Mouse (Mus musculus) embryonic stem cell, embryonic (primary cell): ENCODE data around the gene Serac1.

Experiments
- CTCF ChIA-PET, 4 experiments: fragments of 300-600 bp in 2 of 4; fragments of 350-600 bp in 2 of 4; sonication (Branson Sonifier 250); formaldehyde crosslinking; loops; one replicate each; lab custom pipeline; 2022; ENCODE audit warnings: inconsistent platforms in 2 of 4; lab: Charles Lee
- POLR2A ChIA-PET, 4 experiments: fragments of 300-600 bp in 2 of 4; fragments of 350-600 bp in 2 of 4; sonication (Branson Sonifier 250); formaldehyde crosslinking; loops; one replicate each; lab custom pipeline; 2022; ENCODE audit warnings: antibody characterized with exemption in 4 of 4, inconsistent platforms in 1 of 4; lab: Charles Lee

Gene Serac1

DNA sequence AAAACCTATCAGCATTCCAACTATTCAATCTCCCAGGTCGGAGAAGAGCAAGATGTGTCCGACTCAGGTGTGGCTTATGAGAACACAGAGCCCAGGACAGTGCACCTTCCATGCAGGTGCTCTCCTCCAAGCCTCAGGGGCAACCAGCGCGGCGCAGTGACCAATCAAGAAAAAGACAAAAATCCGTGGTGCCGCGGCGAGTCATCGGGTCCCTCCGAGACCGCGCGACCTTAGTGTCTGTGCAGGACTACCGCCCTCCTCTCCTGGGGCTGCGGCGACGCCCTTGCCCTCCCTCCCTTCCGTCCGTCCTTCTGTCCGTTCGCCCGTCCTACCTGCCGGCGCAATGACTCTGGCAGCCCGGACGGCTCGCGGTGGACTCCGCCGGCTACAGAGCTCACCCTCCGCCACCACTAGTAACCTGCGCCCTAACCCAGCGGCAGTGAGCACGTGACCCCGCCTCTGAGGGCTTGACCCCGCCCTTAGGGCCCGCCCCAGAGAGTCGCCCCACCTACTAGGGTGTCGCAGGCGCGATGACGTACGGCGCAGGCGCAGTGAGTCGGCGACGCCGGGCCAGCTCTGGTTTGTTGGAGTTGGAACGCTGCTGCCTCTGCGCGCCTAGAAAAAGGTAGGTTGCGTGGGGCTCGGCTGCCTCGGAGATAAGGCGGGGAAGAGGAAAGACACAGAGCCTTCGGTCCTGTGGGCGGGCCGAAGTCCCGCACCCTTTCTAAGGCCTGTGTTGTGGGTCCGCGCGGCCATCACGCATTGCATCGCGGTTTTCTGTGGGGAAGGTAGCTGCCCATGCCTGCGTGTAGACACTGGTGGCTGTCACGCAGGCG, at the start of gene Serac1, which contains the start of gene Gtf2h5:
Gene Serac1 (minus strand): TSS at position 455 of the 836 bp plus-strand sequence.
Gene Gtf2h5 (plus strand): TSS at position 500 of the 836 bp plus-strand sequence.
- CTCF ChIA-PET = interaction anchor here in 2 of 4 experiments (0.8 to 2.0 kb wide), 7 partner anchors 12 to 650 kb away, joined by 3 to 20 read pairs (median 3); no protein-coding TSS in a partner anchor

DNA sequence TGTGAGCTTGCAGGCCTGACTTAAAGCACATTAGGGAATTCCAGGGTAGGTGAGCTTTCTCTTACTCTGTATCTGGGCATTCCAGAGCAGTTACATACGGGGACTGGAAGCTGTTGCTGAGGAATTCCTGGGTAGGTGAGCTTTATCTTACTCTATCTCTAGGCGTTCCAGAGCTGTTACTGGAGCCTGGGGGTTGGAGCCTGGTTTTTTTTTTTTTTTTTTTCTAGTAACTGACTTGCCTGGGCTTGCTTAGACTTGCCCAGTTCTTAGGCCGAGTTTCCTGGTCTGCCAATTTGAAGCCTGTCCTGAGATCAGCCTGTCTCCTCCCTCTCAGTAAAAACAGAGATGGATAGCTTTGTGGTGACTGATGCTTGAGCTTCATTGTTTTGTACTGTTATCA, 48.5 kb upstream of the Serac1 start:
- CTCF ChIA-PET = no interaction called here
- POLR2A ChIA-PET = interaction anchor here (0.6 to 2.8 kb wide), 26 partner anchors 8 to 1770 kb away, joined by 3 to 16 read pairs (median 3); partner anchors contain the start of genes Gtf2h5 (in 2 of the 4), Serac1 (in 2 of the 4) and Tulp4 (in 2 of the 4)

More for the DNA sequence above, at the start of gene Serac1, which contains the start of gene Gtf2h5:
- POLR2A ChIA-PET = interaction anchor here (0.6 to 6.1 kb wide), 66 partner anchors 9 to 1826 kb away, joined by 3 to 93 read pairs (median 4); partner anchors contain the start of genes Tulp4 (in 3 of the 4), Rps6ka2 (in 1 of the 4) and Tmem242 (in 1 of the 4)

DNA sequence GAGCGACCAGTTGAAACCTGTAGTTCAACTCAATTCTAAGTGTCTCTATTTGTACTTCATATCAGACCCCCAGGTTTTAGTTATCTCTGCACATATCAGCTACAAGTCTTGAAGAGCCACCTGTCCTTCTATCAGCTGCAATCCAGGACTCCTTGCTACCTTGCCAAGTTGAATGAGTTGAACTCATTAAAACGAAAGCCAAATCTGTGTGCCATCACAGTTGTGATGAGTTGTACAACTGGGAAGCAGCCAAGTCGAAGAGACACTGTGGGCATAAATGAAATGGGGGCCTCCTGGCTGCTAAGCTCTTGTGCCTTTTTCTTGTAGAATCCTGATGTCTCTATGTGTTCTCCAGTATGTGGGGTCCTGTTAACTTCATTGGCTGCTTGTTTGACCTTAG, 45.9 kb upstream of the Serac1 start:
- POLR2A ChIA-PET = interaction anchor here in 1 of 4 experiments (0.7 to 1.6 kb wide), 2 partner anchors 15 to 29 kb away, joined by 3 to 4 read pairs; no protein-coding TSS in a partner anchor
- CTCF ChIA-PET = no interaction called here

GRCm38 (mm10) chr17:6123776-6124175, 44.2 kb upstream of the Serac1 start:
- ChIA-PET POLR2A (no interaction called here), CTCF (no interaction called here)

- CTCF ChIA-PET = no interaction called here
- POLR2A ChIA-PET = interaction anchor here in 1 of 4 experiments (1.1 to 1.2 kb wide), 2 partner anchors 27 to 44 kb away, joined by 3 read pairs; no protein-coding TSS in a partner anchor
These were observed 39.3 kb upstream of the Serac1 start for GRCm38 (mm10) chr17:6118861-6119260.

DNA sequence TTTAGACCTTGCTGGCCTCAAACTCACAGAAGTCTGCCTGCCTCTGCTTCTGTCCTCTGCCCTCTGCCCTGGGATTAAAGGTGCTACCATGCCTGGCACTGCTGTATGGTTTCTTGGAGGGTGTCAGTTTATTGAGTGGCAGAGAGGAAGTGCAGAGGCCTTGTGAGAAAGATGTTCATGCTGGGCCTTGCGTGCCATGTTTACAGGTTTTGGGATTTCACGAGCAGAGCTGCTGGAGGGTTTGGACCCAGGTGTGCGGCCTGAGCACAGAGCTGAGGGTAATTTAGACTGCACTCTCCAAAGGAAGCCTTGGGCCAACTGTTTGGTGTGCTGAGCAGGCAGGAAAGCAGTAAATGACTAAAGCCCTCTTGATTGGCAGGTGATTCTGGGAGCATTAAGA, 38.4 kb upstream of the Serac1 start:
- ChIA-PET CTCF (no interaction called here), POLR2A (no interaction called here)

GRCm38 (mm10) chr17:6117148-6117725, 37.7 kb upstream of the Serac1 start:
- POLR2A ChIA-PET = no interaction called here
- CTCF ChIA-PET = no interaction called here

DNA sequence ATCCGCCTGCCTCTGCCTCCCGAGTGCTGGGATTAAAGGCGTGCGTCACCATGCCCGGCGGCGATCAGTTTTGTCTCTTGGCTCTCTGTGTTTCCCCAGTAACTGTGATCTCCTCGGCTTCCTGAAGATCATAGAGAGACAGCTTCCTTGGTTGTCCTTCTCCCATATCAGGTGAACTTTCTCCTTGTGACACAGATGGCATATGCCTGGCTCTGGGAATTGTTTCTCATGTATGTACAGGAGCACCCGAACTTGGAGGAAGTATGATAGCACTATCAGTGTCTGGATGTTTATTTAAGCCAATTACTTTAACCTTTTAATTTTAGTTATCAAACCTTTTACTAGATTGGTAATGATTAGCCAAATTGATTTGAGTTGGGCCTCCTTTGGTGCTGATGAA, 35.5 kb upstream of the Serac1 start:
- POLR2A ChIA-PET = interaction anchor here in 1 of 4 experiments (0.9 kb wide), 1 partner anchor 12 kb away, joined by 3 read pairs; no protein-coding TSS in a partner anchor
- CTCF ChIA-PET = no interaction called here

- POLR2A ChIA-PET = no interaction called here
- CTCF ChIA-PET = no interaction called here
These were observed 34.1 kb upstream of the Serac1 start for GRCm38 (mm10) chr17:6113653-6114052.

- ChIA-PET CTCF (interaction anchor here in 1 of 4 experiments (0.6 kb wide), 2 partner anchors 23 to 105 kb away, joined by 4 read pairs; no protein-coding TSS in a partner anchor), POLR2A (interaction anchor here in 3 of 4 experiments (0.6 to 1.8 kb wide), 6 partner anchors 15 to 906 kb away, joined by 3 read pairs; no protein-coding TSS in a partner anchor)
These were observed 31.4 kb upstream of the Serac1 start for GRCm38 (mm10) chr17:6110956-6111355.

DNA sequence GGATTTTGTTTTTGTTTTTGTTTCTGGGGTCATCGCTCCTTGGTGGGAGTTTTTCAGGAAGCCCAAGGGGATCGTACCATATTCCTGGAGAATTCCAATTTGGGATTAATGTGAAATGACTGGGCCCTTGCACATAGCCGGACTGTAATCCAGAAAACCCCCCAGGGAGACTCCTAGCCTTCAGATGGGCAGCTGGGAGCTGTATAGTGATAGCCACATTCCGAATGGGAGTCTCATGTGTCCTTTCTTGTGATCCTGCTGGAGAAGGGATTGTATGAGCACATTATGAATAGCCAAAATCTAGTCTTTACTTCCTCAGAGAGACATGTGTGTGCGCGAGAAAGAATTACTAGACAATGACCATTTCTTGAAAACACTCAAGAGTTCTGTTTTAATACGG, 28.6 kb upstream of the Serac1 start:
- ChIA-PET POLR2A (interaction anchor here in 3 of 4 experiments (0.8 to 4.3 kb wide), 6 partner anchors 14 to 29 kb away, joined by 3 to 16 read pairs (median 9); partner anchors contain the start of genes Gtf2h5 (in 3 of the 3) and Serac1 (in 3 of the 3)), CTCF (no interaction called here)

GRCm38 (mm10) chr17:6107015-6107601, 27.6 kb upstream of the Serac1 start:
- POLR2A ChIA-PET = interaction anchor here (0.6 to 4.3 kb wide), 17 partner anchors 15 to 890 kb away, joined by 3 to 16 read pairs (median 3); partner anchors contain the start of genes Gtf2h5 (in 3 of the 4) and Serac1 (in 3 of the 4)
- CTCF ChIA-PET = interaction anchor here in 1 of 4 experiments (0.6 kb wide), 1 partner anchor 52 kb away, joined by 4 read pairs; no protein-coding TSS in a partner anchor

DNA sequence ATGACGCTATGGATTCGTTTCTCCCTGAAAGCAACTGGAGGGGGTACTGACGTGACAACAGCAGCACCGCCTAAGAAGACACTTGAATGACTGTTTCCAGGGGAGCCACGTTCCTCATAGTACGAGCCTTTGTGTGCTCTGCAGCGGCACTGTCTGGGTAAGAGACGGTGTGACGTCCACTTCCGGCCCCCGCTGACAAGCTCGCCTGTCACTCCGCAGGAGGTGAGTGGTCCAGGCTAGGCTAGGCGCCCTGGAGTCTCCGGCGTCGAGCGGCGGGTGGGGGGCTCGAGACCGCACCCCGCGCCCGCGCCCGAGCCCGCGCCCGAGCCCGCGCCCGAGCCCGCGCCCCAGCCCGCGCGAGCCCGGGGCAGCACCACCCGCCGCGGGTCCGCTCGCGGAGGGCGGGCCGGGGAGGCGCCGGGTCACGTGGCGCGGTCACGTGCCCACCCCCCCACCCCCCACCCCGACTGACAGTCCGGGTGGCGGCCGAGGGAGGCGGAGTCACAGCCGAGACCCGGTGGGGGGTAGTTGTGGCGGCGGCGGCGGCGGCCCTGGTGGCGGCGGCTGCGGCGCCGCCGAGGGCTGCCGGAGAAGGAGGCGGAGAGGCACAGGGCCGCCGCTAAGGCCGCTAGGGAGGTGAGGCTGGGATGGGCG, 26.9 kb upstream of the Serac1 start, which contains the start of gene Tulp4:
Gene Tulp4 (plus strand): TSS at position 77 of the 654 bp plus-strand sequence.
- ChIA-PET CTCF (interaction anchor here in 2 of 4 experiments (0.6 kb wide), 2 partner anchors 51 to 208 kb away, joined by 3 to 4 read pairs; no protein-coding TSS in a partner anchor), POLR2A (interaction anchor here in 3 of 4 experiments (0.6 to 4.3 kb wide), 15 partner anchors 15 to 889 kb away, joined by 3 to 16 read pairs (median 4); partner anchors contain the start of genes Gtf2h5 (in 3 of the 3) and Serac1 (in 3 of the 3))

- ChIA-PET CTCF (no interaction called here), POLR2A (interaction anchor here in 1 of 4 experiments (0.6 to 1.1 kb wide), 3 partner anchors 9 to 65 kb away, joined by 3 read pairs; no protein-coding TSS in a partner anchor)
These were observed 24.0 kb upstream of the Serac1 start for GRCm38 (mm10) chr17:6103566-6103965.

GRCm38 (mm10) chr17:6102287-6102686, 22.7 kb upstream of the Serac1 start:
- CTCF ChIA-PET = no interaction called here
- POLR2A ChIA-PET = interaction anchor here in 2 of 4 experiments (0.9 to 1.5 kb wide), 3 partner anchors 11 to 19 kb away, joined by 3 to 6 read pairs (median 5); no protein-coding TSS in a partner anchor

DNA sequence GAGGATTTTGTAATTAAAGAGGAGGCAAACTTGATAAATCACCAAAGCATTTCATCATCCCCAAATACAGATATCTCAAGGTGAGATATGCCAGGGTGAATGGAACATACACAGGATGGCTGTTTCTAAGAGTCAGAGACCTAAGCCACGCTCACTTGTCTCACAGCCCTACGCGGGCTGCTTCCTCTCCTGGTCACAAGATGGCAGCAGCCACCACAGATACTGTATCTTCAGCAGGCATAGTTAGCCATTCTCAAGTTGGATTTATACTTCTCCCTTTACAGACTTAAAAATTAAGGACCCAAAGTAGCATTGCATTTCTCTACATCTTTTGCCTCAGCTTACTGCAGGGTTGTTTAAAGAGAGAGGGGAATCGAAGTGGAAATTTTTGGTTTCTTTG, 18.3 kb upstream of the Serac1 start:
- CTCF ChIA-PET = interaction anchor here in 1 of 4 experiments (0.6 kb wide), 1 partner anchor 48 kb away, joined by 3 read pairs; no protein-coding TSS in a partner anchor
- POLR2A ChIA-PET = interaction anchor here in 2 of 4 experiments (1.2 to 11.1 kb wide), 2 partner anchors 16 to 18 kb away, joined by 3 to 93 read pairs; partner anchors contain the start of genes Gtf2h5 (in 2 of the 2) and Serac1 (in 2 of the 2)

GRCm38 (mm10) chr17:6095579-6095978, 16.0 kb upstream of the Serac1 start:
- POLR2A ChIA-PET = interaction anchor here in 2 of 4 experiments (0.6 to 11.1 kb wide), 4 partner anchors 8 to 641 kb away, joined by 3 to 93 read pairs (median 3); partner anchors contain the start of genes Gtf2h5 (in 1 of the 2) and Serac1 (in 1 of the 2)
- CTCF ChIA-PET = interaction anchor here in 3 of 4 experiments (0.6 to 1.2 kb wide), 4 partner anchors 16 to 106 kb away, joined by 3 to 6 read pairs (median 4); partner anchors contain the start of genes Gtf2h5 (in 1 of the 3) and Serac1 (in 1 of the 3)
